Mouse (Mus musculus) cerebellum, adult 2 months (tissue): Measurements from ENCODE around the gene Pbld1. TPM values are rescaled to one million over a fixed set of nuclear protein-coding genes. Genes with fewer than 3 reads are reported as not detected.
"Not testable (repeated sequence)": the region's sequence is repeated elsewhere in the genome, so short reads cannot be mapped to it uniquely, and the experiment has no call there.

Experiments
- DNase-seq, 2 experiments: peaks; one replicate each; pipeline ENCODE4 v3.0.0; 2021
- H3K27ac ChIP-seq: fragments of 200-500 bp; 2 replicates; pipeline ENCODE4 v1.5.1; 2012; ENCODE audit warnings: low read length, control low read depth, inconsistent platforms; ENCODE audit not compliant: insufficient read depth
- H3K27me3 ChIP-seq: fragments of 200-500 bp; 2 replicates; pipeline ENCODE4 v1.6.1; 2012; ENCODE audit warnings: inconsistent platforms, mild to moderate bottlenecking, low read length, moderate library complexity; ENCODE audit not compliant: control insufficient read depth, insufficient read depth
- H3K4me1 ChIP-seq: fragments of 200-500 bp; 2 replicates; pipeline ENCODE4 v1.6.1; 2011; ENCODE audit warnings: low read length; ENCODE audit not compliant: control insufficient read depth, insufficient read depth
- H3K4me3 ChIP-seq: fragments of 200-500 bp; replicated peaks from 2 replicates; pipeline ENCODE3; 2011; ENCODE audit warnings: mild to moderate bottlenecking, low read depth, low read length, control low read depth; ENCODE audit not compliant: insufficient read depth
- CTCF ChIP-seq: fragments of 200-500 bp; IDR thresholded peaks from 2 replicates; pipeline ENCODE4 v1.5.1; 2011; ENCODE audit warnings: low read depth, mild to moderate bottlenecking, control low read depth, low read length, moderate library complexity, borderline replicate concordance; ENCODE audit not compliant: insufficient read depth
- POLR2A ChIP-seq: fragments of 200-500 bp; IDR thresholded peaks from 2 replicates; pipeline ENCODE4 v1.6.1; 2011; ENCODE audit warnings: low read length, control low read depth, borderline replicate concordance; ENCODE audit not compliant: insufficient read depth
- WGBS: fragments of 180-500 bp; shearing (Covaris S2); methylation state at CpG from one replicate; pipeline ENCODE4 v1.1.7; 2018; 5-methylcytosine and 5-hydroxymethylcytosine counted together
- polyA plus RNA-seq: library from polyadenylated mRNA; depleted of rRNA; stranded (reverse); fragments of >200 nt; gene quantifications from 2 replicates; pipeline ENCODE4 v1.2.3, GENCODE M21; 2012

Pbld1 gene
- polyA plus RNA-seq, 1 experiment = 0.47 TPM

GRCm38 (mm10) chr10:63049106-63049505 lies 10.9 kb upstream of the Pbld1 start:
- H3K4me3 ChIP-seq = no peak overlapping the region
- H3K27me3 ChIP-seq = no peaks in the 10 kb centered on the region
- no peak overlapping the region for H3K27ac ChIP-seq
- WGBS = 77% methylated on average over 2 of the region's 2 CpGs
- TF ChIP-seq POLR2A = no peak
- no peaks in the 10 kb centered on the region for H3K4me1 ChIP-seq
- no peak for DNase-seq

GRCm38 (mm10) chr10:63051267-63051666 lies 8.7 kb upstream of the Pbld1 start:
- no peak for DNase-seq
- Histone ChIP-seq H3K27ac (no peak overlapping the region), H3K4me3 (no peak overlapping the region), H3K27me3 (no peaks in the 10 kb centered on the region), H3K4me1 (no peaks in the 10 kb centered on the region)
- TF ChIP-seq POLR2A = no peak
- TF ChIP-seq CTCF = no peak
- WGBS = 61% methylated on average over 7 of the region's 7 CpGs

GRCm38 (mm10) chr10:63052011-63052410 lies 8.0 kb upstream of the Pbld1 start:
- WGBS = 84% methylated on average over 6 of the region's 6 CpGs
- Histone ChIP-seq H3K4me3 (no peak overlapping the region), H3K27ac (no peak overlapping the region), H3K27me3 (no peaks in the 10 kb centered on the region), H3K4me1 (no peaks in the 10 kb centered on the region)
- TF ChIP-seq POLR2A (no peak), CTCF (no peak)
- DNase-seq = no peak

GRCm38 (mm10) chr10:63053007-63053406 lies 7.0 kb upstream of the Pbld1 start:
- no peaks in the 10 kb centered on the region for H3K27me3 ChIP-seq
- no peaks in the 10 kb centered on the region for H3K4me1 ChIP-seq
- H3K27ac ChIP-seq = no peak overlapping the region
- H3K4me3 ChIP-seq = no peak overlapping the region
- TF ChIP-seq POLR2A (no peak), CTCF (no peak)
- DNase-seq = no peak
- WGBS = 50% methylated on average over 6 of the region's 6 CpGs

- H3K4me3 ChIP-seq, H3K4me1 ChIP-seq, H3K27ac ChIP-seq, DNase-seq, H3K27me3 ChIP-seq: not testable (repeated sequence)
- WGBS = 79% methylated on average over 6 of the region's 6 CpGs
Measured at GRCm38 (mm10) chr10:63054071-63054470, 5.9 kb upstream of the Pbld1 start.

GRCm38 (mm10) chr10:63054586-63054985 lies 5.4 kb upstream of the Pbld1 start:
- Histone ChIP-seq H3K4me1 (no peaks in the 10 kb centered on the region), H3K27ac (no peak overlapping the region), H3K27me3 (no peaks in the 10 kb centered on the region), H3K4me3 (no peak overlapping the region)
- WGBS = 86% methylated on average over 2 of the region's 2 CpGs
- no peak for TF ChIP-seq CTCF
- no peak for TF ChIP-seq POLR2A
- no peak for DNase-seq

GRCm38 (mm10) chr10:63056966-63057750 lies 2.8 kb upstream of the Pbld1 start:
- Histone ChIP-seq H3K4me3 (no peak overlapping the region), H3K4me1 (no peaks in the 10 kb centered on the region), H3K27ac (no peak overlapping the region), H3K27me3 (no peaks in the 10 kb centered on the region)
- no peak for DNase-seq
- 46% methylated on average over 24 of the region's 24 CpGs for WGBS
- TF ChIP-seq CTCF = no peak
- TF ChIP-seq POLR2A = no peak

- H3K4me1 ChIP-seq = no peaks in the 10 kb centered on the region
- no peaks in the 10 kb centered on the region for H3K27me3 ChIP-seq
- 68% methylated on average over 11 of the region's 11 CpGs for WGBS
- TF ChIP-seq POLR2A = no peak
- TF ChIP-seq CTCF = no peak
- H3K27ac ChIP-seq = no peak overlapping the region
- no peak overlapping the region for H3K4me3 ChIP-seq
- no peak for DNase-seq
Measured at GRCm38 (mm10) chr10:63060406-63060805, 444 bp downstream of the Pbld1 start.
